Mouse (Mus musculus) ES-E14 (cell line): ENCODE data around the gene Bmp2k.

Source experiments
- CHD2 ChIP-seq: IDR thresholded peaks from 2 replicates; pipeline ENCODE4 v1.6.1; 2014; ENCODE audit warnings: mild to moderate bottlenecking, low read depth, low read length, inconsistent platforms
- HCFC1 ChIP-seq: IDR thresholded peaks from 2 replicates; pipeline ENCODE4 v1.6.1; 2012; ENCODE audit warnings: low read length, inconsistent platforms, borderline replicate concordance; ENCODE audit not compliant: insufficient read depth
- ZNF384 ChIP-seq: IDR thresholded peaks from 2 replicates; pipeline ENCODE4 v1.6.1; 2012; ENCODE audit warnings: low read depth, low read length, inconsistent platforms

DNA sequence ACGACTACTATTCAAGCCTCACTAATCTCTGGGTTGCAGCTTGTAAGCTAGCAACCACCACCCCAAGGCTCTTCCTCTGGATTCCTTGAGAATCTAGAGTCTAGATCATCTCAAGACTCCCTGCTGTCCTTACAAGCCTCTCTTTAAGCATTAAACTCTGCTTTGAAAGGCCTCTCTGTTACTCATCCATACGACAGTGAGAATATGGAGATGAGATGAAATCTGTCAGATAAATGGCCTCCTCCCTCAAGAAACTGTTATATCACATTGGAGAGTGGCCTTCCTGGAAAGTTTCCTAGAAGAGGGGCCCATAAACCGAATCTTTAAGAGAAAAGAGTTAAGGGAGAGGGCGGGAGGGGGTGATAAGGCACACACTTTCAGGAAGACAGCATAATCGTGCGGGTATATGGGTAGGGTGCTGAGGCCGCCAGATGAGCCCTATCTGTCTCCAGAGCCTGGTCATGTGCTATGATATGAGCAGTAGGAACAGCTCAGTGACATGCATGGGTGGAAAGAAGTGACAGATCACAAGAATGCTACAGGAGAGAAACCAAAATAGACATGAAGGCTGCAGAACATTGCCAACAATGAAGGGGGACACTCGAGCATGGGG is 45.9 kb upstream of the Bmp2k start:
- no peak for TF ChIP-seq CHD2
- TF ChIP-seq HCFC1, result no peak
- no peak for TF ChIP-seq ZNF384
